Mouse (Mus musculus) heart, postnatal 0 days (tissue): ENCODE results near the gene Plekhg3.

Source experiments
- CTCF ChIP-seq: IDR thresholded peaks from 2 replicates; pipeline ENCODE4 v1.5.1; 2016; ENCODE audit warnings: antibody characterized with exemption, control low read depth, low read depth
- EP300 ChIP-seq: IDR thresholded peaks from 2 replicates; pipeline ENCODE4 v1.6.1; 2016; ENCODE audit warnings: antibody characterized with exemption, low read depth

- TF ChIP-seq CTCF = no peak
- no peak for TF ChIP-seq EP300
Measured at GRCm38 (mm10) chr12:76499276-76499675, 31.4 kb upstream of the Plekhg3 start.
